Mouse (Mus musculus) spleen, adult 2 months (tissue): Measurements from ENCODE around the gene Hoxd3.

Experiments
- CTCF ChIP-seq: fragments of 200-500 bp; IDR thresholded peaks from 2 replicates; pipeline ENCODE4 v1.5.1; 2011; ENCODE audit warnings: mild to moderate bottlenecking, inconsistent platforms; ENCODE audit not compliant: insufficient read depth, insufficient read length, insufficient replicate concordance; ENCODE audit errors: extremely low read depth
- POLR2A ChIP-seq: fragments of 200-500 bp; IDR thresholded peaks from 2 replicates; pipeline ENCODE4 v1.6.1; 2011; ENCODE audit warnings: low read depth, low read length, inconsistent platforms

DNA sequence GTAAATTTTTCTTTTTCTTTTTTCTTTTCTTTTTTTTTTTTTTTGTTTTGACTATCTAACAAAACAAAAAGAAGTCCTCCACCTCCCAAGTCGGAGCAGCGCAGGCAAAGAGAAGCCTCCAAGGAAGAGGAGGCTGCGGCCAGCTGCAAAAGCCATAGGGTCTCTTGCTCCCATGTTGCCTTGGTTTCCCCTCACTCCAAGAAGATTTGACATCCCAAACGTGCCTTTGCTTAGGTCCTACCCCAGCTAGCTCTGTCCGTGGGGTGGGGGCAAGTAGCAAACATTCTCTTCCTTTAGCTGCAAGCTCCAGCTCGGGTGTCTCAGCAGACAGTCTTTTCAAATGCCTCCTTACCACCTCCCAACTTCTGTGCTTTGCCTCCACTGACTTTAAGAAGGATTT, 22.0 kb downstream of the Hoxd3 start:
- no peak for TF ChIP-seq CTCF
- no peak for TF ChIP-seq POLR2A
